Mouse (Mus musculus): Measurements from ENCODE around the gene Ccdc183. TPM values are rescaled to one million over a fixed set of nuclear protein-coding genes. Genes with fewer than 3 reads are reported as not detected.
A peak's percentile ranks its signal among the peaks of the same experiment; 100 is the strongest.

Ccdc183 gene
- polyA plus RNA-seq, 1 experiment from 2014 or later, result 0.09 TPM

- peaks cover 2% of the 10 kb centered on the region for H3K4me1 ChIP-seq
- no peak overlapping the region for H3K4me3 ChIP-seq
- H3K27ac ChIP-seq, result no peak overlapping the region
- no peaks in the 10 kb centered on the region for H3K27me3 ChIP-seq (ENCODE audit: poor library complexity, severe bottlenecking)
- DNase-seq (ENCODE audit: extremely low spot score, low spot score), result no peak
- no peaks in the 10 kb centered on the region for H3K9me3 ChIP-seq
- WGBS, result 89% methylated on average over 3 of the region's 3 CpGs
- no peaks in the 10 kb centered on the region for H3K36me3 ChIP-seq (replicated peaks)
Observed at GRCm38 (mm10) chr2:25633616-25634015, 16.1 kb upstream of the Ccdc183 start.

GRCm38 (mm10) chr2:25628738-25629137 lies 11.3 kb upstream of the Ccdc183 start:
- no peak for DNase-seq (ENCODE audit: extremely low spot score, low spot score)
- Histone ChIP-seq H3K36me3 (replicated peaks) (no peaks in the 10 kb centered on the region), H3K9me3 (no peaks in the 10 kb centered on the region), H3K4me3 (no peak overlapping the region), H3K4me1 (peaks cover 5% of the 10 kb centered on the region), H3K27me3 (ENCODE audit: poor library complexity, severe bottlenecking) (no peaks in the 10 kb centered on the region), H3K27ac (no peak overlapping the region)
- 51% methylated on average over 4 of the region's 4 CpGs for WGBS

GRCm38 (mm10) chr2:25627811-25628210 lies 10.3 kb upstream of the Ccdc183 start, which contains the start of gene Fcna:
Fcna (minus strand) TSS chr2:25628030.
- no peaks in the 10 kb centered on the region for H3K36me3 ChIP-seq (replicated peaks)
- no peak for DNase-seq (ENCODE audit: extremely low spot score, low spot score)
- no peak within 1 kb of the TSS for H3K27ac ChIP-seq
- WGBS, result 87% methylated on average over 6 of the region's 6 CpGs
- H3K27me3 ChIP-seq (ENCODE audit: poor library complexity, severe bottlenecking), result no peaks in the 10 kb centered on the region
- no peak within 1 kb of the TSS for H3K4me3 ChIP-seq
- peaks cover 5% of the 10 kb centered on the region for H3K4me1 ChIP-seq
- H3K9me3 ChIP-seq, result no peaks in the 10 kb centered on the region

GRCm38 (mm10) chr2:25625986-25626385 lies 8.5 kb upstream of the Ccdc183 start:
- Histone ChIP-seq H3K36me3 (replicated peaks) (no peaks in the 10 kb centered on the region), H3K4me1 (peaks cover 16% of the 10 kb centered on the region), H3K27me3 (ENCODE audit: poor library complexity, severe bottlenecking) (no peaks in the 10 kb centered on the region), H3K4me3 (no peak overlapping the region), H3K27ac (no peak overlapping the region), H3K9me3 (no peaks in the 10 kb centered on the region)
- WGBS, result 80% methylated on average over 5 of the region's 5 CpGs
- DNase-seq (ENCODE audit: extremely low spot score, low spot score), result no peak

GRCm38 (mm10) chr2:25621229-25622200 lies 4.0 kb upstream of the Ccdc183 start, which contains the start of gene Tmem141:
Tmem141 (minus strand) TSS chr2:25622005.
- Histone ChIP-seq H3K4me3 (peak within 1 kb of the TSS; percentile 62), H3K27me3 (ENCODE audit: poor library complexity, severe bottlenecking) (peaks cover 34% of the 10 kb centered on the region), H3K36me3 (replicated peaks) (no peaks in the 10 kb centered on the region), H3K9me3 (no peaks in the 10 kb centered on the region), H3K27ac (peak within 1 kb of the TSS; percentile 84), H3K4me1 (peaks cover 18% of the 10 kb centered on the region)
- 6% methylated on average over 34 of the region's 34 CpGs for WGBS
- DNase-seq (ENCODE audit: extremely low spot score, low spot score), result peak; percentile 80

GRCm38 (mm10) chr2:25620852-25621228 lies 3.4 kb upstream of the Ccdc183 start:
- 88% methylated on average over 4 of the region's 4 CpGs for WGBS

GRCm38 (mm10) chr2:25620386-25620785 lies 2.9 kb upstream of the Ccdc183 start:
- 84% methylated on average over 6 of the region's 6 CpGs for WGBS
- no peak for DNase-seq (ENCODE audit: extremely low spot score, low spot score)
- Histone ChIP-seq H3K9me3 (no peaks in the 10 kb centered on the region), H3K4me1 (peaks cover 24% of the 10 kb centered on the region), H3K4me3 (no peak overlapping the region), H3K36me3 (replicated peaks) (no peaks in the 10 kb centered on the region), H3K27ac (no peak overlapping the region), H3K27me3 (ENCODE audit: poor library complexity, severe bottlenecking) (peaks cover 45% of the 10 kb centered on the region)

More at GRCm38 (mm10) chr2:25620852-25621228, 3.4 kb upstream of the Ccdc183 start:
- Histone ChIP-seq H3K36me3 (replicated peaks) (no peaks in the 10 kb centered on the region), H3K27ac (no peak overlapping the region), H3K27me3 (ENCODE audit: poor library complexity, severe bottlenecking) (peaks cover 41% of the 10 kb centered on the region), H3K4me3 (peak overlapping the region; percentile 62; the same call in 1 of the 2 replicates), H3K9me3 (no peaks in the 10 kb centered on the region), H3K4me1 (peaks cover 24% of the 10 kb centered on the region)
- no peak for DNase-seq (ENCODE audit: extremely low spot score, low spot score)

- no peaks in the 10 kb centered on the region for H3K36me3 ChIP-seq (replicated peaks)
- H3K27ac ChIP-seq, result no peak overlapping the region
- DNase-seq (ENCODE audit: extremely low spot score, low spot score), result no peak
- H3K9me3 ChIP-seq, result no peaks in the 10 kb centered on the region
- peak overlapping the region; percentile 19; the same call in 1 of the 2 replicates for H3K4me3 ChIP-seq
- peaks cover 84% of the 10 kb centered on the region for H3K27me3 ChIP-seq (ENCODE audit: poor library complexity, severe bottlenecking)
- peaks cover 16% of the 10 kb centered on the region for H3K4me1 ChIP-seq
- WGBS, result 27% methylated on average over 22 of the region's 22 CpGs
Observed at GRCm38 (mm10) chr2:25616398-25616797, 1.1 kb downstream of the Ccdc183 start.

GRCm38 (mm10) chr2:25608671-25609070 lies 8.8 kb downstream of the Ccdc183 start:
- Histone ChIP-seq H3K9me3 (no peaks in the 10 kb centered on the region), H3K36me3 (replicated peaks) (peaks cover 18% of the 10 kb centered on the region), H3K4me3 (peak overlapping the region; percentile 99), H3K4me1 (peaks cover 24% of the 10 kb centered on the region), H3K27ac (peak overlapping the region; percentile 98), H3K27me3 (ENCODE audit: poor library complexity, severe bottlenecking) (peaks cover 46% of the 10 kb centered on the region)
- WGBS, result 69% methylated on average over 10 of the region's 10 CpGs
- DNase-seq (ENCODE audit: extremely low spot score, low spot score), result no peak

- peaks cover 39% of the 10 kb centered on the region for H3K27me3 ChIP-seq (ENCODE audit: poor library complexity, severe bottlenecking)
- WGBS, result under 1% methylated on average over 80 of the region's 80 CpGs
Observed at GRCm38 (mm10) chr2:25607761-25608622, 9.5 kb downstream of the Ccdc183 start, which contains the start of gene Rabl6. Rabl6 (minus strand) TSS chr2:25608521.

GRCm38 (mm10) chr2:25602526-25602925 lies 15.0 kb downstream of the Ccdc183 start:
- Histone ChIP-seq H3K9me3 (no peaks in the 10 kb centered on the region), H3K27me3 (ENCODE audit: poor library complexity, severe bottlenecking) (no peaks in the 10 kb centered on the region), H3K4me3 (no peak overlapping the region), H3K27ac (no peak overlapping the region), H3K36me3 (replicated peaks) (peaks cover 78% of the 10 kb centered on the region), H3K4me1 (peaks cover 16% of the 10 kb centered on the region)
- 91% methylated on average over 5 of the region's 5 CpGs for WGBS
- no peak for DNase-seq (ENCODE audit: extremely low spot score, low spot score)

More at GRCm38 (mm10) chr2:25607761-25608622, 9.5 kb downstream of the Ccdc183 start, which contains the start of gene Rabl6:
- peak within 1 kb of the TSS; percentile 99 for H3K4me3 ChIP-seq
- no peaks in the 10 kb centered on the region for H3K9me3 ChIP-seq
- peak; percentile 83 for DNase-seq (ENCODE audit: extremely low spot score, low spot score)
- H3K27ac ChIP-seq, result peak within 1 kb of the TSS; percentile 98
- H3K36me3 ChIP-seq (replicated peaks), result peaks cover 24% of the 10 kb centered on the region
- H3K4me1 ChIP-seq, result peaks cover 24% of the 10 kb centered on the region

- H3K27me3 ChIP-seq (ENCODE audit: poor library complexity, severe bottlenecking), result no peaks in the 10 kb centered on the region
- H3K9me3 ChIP-seq, result no peaks in the 10 kb centered on the region
- 93% methylated on average over 2 of the region's 2 CpGs for WGBS
- no peak for DNase-seq (ENCODE audit: extremely low spot score, low spot score)
- H3K27ac ChIP-seq, result no peak overlapping the region
- H3K36me3 ChIP-seq (replicated peaks), result peaks cover 97% of the 10 kb centered on the region
- H3K4me3 ChIP-seq, result no peak overlapping the region
- no peaks in the 10 kb centered on the region for H3K4me1 ChIP-seq
Observed at GRCm38 (mm10) chr2:25600037-25600436, 17.4 kb downstream of the Ccdc183 start.
